Mouse (Mus musculus): ENCODE results near the gene Myzap.

Gene Myzap

DNA sequence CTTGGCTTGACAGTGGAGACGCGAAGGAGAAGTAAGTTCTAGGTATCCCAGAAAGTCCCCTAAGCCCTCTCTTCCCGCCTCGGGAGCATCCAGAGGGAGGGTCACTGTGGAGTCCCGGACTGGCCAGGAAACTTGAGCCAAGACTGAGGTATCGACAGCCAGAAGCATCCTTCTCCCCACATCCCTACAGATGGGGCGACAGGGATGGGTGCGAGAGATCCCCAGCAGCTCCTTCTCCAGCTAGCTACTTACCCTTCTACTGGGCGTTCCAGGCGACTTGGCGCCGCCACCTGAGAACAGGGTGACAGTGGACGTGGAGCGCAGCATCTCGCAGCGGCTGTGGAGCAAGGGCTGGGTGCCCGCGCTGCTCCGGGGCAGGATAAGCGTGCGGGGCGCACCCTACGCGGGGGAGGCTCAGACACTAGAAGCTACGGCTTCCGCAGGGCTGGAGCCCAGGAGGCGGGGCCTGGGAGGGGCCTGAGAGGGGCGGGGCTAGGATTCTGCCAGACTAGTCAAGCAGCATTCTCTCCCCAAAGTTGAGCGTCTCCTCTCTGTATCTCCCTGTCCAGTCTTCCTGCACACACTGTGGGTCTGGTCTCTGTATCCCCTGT lies at the start of gene Myzap:
Gene Myzap (minus strand): TSS at position 423 of the 611 bp plus-strand sequence.
- in situ Hi-C loops (cut with MboI, MseI), result no loop called here

DNA sequence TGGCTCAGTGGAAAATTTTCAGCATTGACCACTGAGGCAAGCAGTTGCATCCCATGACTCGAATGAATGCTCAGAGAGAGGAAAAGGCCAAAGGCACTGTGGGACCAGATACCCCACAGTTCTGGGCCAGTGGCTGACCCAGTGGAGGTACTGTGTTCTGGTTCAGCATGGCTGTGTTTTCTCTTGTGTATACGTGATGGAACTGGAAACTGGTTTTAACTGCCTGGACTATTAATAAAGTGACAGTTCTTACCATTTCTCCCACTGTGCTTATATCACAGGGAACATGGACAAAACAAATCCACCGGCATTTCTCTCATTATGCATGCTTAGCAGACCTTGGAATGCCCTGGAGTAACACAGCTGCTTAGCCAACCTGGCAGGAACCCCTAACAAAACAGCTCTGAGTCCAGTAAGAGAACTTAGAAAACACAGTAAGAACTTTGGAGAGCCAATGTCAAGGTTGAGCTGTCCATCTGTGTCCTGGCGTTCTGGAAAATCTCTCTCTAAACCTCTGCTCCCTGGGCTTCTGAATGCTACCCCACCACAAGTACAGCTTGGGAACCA lies 48.3 kb upstream of the Myzap start:
- in situ Hi-C loops (cut with MboI, MseI), result loop anchor here (5.0 kb wide), 1 partner anchor 132 kb away; the partner anchor contains the start of gene Cgnl1

DNA sequence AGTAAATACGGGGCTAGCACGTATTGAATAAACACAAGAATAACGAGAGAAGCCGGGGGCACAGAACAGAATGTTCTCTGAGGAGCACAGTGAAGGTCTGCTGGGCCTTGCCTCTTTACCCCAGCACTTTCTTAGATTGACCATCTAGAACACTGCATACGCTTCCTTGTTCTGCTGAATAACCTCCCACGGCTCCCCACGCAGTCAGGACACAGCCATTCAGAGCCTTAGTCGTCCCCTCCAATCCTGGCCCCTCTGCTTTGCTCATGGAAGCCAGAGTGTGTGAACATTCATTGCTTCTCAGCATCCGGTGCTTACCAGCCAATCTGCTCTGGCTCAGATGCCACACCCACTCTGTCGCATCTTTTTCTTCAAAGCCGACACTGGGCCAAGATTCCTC lies 46.0 kb upstream of the Myzap start:
- in situ Hi-C loops (cut with MboI, MseI), result loop anchor here (10.0 kb wide), 1 partner anchor 777 kb away; no protein-coding TSS in a partner anchor

DNA sequence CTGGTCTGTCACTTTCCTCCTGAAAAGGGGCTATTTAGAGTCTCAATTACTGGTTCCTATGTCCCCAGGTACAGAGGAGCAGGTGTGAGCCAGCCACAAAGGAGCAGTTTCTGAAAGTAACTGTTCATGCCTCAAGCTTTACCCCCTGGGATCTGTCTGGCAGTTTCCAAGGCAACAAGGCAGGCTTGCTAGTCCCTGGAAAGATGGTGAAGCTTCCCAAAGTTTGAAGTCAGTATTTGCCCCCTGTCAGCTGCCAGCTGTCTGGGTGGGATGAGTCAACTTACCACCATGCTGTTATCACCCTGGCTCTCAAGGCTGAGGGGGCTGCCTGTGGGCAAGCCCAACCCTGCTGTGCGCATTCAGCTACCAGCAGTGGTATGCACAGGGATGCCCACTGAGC lies 44.7 kb upstream of the Myzap start:
- in situ Hi-C loops (cut with MboI, MseI), result loop anchor here (10.0 kb wide), 1 partner anchor 778 kb away; no protein-coding TSS in a partner anchor

DNA sequence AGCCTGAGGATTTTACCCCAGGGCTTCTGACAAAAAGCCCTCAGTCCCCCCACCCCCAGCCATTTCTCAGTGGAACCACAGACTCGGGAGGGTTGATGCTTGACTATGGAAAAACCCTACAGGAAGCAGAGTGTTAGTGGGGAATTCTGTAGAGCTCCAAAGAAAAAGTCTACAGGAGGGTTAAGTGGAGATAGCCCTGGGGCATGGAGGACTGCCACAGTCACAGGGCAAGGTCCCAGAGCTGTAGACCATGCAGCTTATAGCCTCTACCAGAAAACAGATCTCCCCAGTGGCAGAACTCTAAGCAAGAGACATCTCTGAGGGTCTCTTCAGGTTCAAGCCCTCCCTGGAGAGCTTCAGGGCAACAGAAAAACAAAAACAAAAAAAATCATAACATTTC lies 43.5 kb upstream of the Myzap start:
- in situ Hi-C loops (cut with MboI, MseI), result loop anchor here (10.0 kb wide), 1 partner anchor 779 kb away; no protein-coding TSS in a partner anchor

DNA sequence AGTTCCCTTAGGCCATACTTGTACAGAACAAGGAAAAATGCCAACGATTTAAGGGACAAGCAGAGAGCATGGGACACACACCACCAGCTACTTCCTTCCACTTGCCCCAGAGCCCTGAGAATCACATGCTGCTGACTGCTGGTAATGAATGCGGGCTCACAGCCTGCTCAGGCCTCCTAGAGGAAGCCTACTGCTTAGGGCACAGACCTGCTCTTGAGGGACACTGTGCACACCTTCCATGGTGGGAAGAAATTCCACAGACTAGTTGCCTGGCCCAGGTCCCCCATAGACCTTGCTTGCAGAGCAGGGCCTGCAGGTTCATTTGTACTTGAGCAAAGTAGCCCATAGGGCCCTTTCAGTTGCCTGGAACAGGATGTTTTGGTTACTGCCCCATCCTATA lies 42.8 kb upstream of the Myzap start:
- in situ Hi-C loops (cut with MboI, MseI), result loop anchor here (10.0 kb wide), 1 partner anchor 780 kb away; no protein-coding TSS in a partner anchor

DNA sequence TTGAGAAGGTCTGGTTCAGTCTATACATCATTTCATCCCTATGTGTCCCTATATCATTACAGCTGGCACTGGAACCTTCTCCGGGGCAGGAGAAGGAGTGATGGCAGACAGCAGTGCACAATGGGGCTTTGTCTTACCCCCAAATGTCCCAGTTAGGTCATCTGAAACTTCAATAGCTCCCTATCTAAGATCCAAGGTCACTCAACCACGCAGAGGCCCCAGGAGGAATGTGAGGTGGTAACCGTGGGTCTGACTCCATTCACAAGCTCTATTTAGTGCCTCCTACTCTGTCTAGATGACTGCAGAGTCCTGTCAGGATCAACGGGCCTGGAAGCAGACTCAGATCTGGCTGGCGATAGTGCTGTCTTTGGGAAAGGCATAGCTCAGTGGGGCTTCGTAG lies 36.8 kb upstream of the Myzap start:
- in situ Hi-C loops (cut with MboI, MseI), result no loop called here

DNA sequence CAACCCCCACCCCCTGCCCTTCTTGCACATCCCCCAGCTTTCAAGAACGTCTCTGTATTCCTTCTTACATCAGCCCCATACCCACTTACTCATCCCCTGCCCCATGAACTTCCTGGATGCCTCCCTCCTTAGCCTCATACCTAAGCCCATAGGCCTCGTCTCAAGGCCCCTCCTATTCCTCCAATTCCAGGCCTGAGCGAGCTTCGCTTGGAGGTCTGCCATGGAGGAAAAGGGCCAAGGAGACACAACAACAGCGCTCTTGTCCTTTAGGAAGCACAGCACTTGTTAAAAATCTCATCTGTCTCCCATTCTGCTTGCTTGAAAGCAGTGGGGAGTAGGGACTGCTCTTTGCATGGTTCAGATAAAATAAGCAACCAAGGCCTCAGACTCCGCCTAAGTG lies 36.1 kb upstream of the Myzap start:
- in situ Hi-C loops (cut with MboI, MseI), result no loop called here

DNA sequence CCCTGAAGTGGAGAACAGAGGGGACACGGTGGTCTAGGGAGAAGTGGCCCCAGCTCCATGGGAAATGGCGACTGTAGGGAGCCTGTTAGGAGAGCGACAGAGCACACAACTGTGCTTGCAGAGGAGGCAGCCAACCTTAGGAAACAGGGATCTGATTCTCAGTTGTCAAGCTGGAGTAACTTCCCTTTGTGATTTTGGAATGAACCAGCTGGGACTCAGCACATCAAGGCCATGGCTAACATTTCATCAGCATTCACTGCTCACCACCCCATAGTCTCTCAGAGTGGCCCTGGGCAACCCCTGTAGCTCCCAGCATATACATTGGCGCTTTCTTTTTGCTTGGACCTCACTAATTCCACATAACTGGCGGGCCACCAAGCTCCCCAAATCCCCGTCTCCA lies 33.8 kb upstream of the Myzap start:
- in situ Hi-C loops (cut with MboI, MseI), result no loop called here

DNA sequence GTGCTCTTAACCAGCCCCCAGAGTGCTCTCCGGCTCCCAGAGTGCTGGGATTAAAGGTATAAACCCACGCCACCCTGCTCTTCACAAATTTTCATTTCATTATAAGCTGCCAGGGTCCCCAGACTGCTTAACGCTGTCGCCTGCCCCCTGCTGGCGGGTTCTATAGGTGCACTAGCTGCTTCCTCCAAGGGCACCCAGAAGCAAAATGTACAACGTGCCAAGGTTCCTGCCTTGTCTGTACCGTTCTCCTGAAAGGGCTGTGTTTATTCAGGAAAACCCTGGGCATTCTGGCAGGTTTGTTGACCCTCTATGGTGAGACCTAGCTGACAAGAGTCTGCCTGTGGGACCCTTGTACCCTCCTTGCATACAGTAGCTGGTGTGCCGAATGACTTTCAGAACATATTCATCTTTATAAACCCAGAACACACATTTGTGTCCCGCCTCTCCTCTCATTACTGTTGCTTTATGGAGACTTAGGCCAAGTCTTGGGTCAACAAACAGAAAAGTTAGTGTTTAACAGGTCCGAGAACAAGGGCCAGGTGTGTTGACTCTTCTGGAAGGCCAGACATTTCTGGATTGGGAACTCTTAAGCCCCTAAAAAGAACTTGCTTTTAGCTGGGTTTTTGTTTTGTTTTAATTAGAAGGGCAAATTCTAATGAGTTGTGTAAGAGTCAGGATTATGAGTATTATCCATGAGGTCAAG lies 32.8 kb upstream of the Myzap start:
- in situ Hi-C loops (cut with MboI, MseI), result loop anchor here (5.0 kb wide), 1 partner anchor 88 kb away; no protein-coding TSS in a partner anchor

DNA sequence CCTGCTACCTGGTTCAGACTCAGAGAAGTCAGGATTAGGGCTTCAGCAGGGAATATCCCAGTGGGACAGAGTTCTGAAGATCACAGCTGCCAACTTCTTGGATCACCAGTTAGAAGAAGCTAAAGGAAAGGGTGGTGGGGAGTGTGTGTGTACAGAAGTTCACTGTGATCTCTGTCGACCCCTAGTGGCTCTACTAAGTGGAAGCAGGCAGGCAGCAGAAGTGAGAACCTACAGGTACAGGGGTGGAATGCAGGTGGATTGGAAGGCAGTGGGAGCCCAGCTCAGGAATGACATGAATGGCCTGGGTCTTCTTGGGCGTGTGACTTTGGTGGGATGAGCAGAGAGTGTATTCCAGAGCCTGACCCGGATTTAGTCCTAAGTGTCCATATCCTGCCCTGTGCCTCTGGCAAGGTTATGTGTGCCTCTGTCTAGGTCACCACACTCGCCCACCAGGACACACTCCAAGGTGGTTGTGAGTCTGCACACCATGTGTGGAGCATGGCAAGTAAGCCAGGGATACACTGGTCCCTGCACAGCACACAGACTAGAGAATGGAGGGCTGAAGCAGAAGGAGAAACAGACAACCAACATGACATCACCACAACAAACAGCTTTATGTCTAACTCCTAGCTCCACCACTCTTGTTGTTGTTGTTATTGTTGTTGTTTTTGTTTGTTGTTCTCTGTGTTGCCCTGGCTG lies 31.9 kb upstream of the Myzap start:
- in situ Hi-C loops (cut with MboI, MseI), result loop anchor here (5.0 kb wide), 1 partner anchor 87 kb away; no protein-coding TSS in a partner anchor

DNA sequence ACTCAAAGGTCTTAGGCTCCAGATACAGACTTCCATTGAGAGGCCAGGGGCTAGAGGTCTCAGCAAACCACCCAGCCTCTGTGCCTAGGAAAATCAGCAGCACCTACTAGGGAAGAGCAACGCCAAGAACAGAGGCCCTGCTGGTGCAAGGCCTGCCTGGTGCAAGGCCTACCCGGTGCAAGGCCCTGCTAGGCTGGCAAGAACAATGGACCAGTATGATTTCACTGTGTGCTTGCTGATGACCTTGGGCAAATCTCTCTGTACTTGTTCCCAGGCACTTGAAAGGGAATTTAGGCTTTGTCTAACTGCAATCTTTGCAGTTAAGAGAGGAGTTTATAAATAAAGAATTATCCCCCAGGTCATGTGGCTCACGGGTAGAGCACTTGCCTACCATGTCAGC lies 30.4 kb upstream of the Myzap start:
- in situ Hi-C loops (cut with MboI, MseI), result loop anchor here (5.0 kb wide), 1 partner anchor 85 kb away; no protein-coding TSS in a partner anchor

DNA sequence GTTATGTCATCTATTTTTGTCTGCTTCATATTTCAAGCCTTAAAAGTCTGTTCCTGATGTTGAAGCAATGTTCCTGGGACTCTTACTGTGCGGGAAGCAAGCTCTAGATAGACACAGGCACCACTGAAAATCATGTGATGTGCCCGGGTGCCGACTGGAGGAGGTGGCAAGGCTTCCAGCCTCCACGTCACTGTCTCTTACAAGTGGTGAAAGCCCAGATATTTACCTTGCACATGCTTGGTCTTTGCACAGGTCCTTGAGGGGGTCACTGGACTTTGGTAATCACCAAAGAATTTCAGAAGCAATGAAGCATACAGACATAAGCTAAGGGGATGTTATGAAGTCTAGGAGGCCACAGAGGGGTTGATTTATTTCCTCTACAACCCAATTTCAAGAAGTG lies 29.8 kb upstream of the Myzap start:
- in situ Hi-C loops (cut with MboI, MseI), result loop anchor here (5.0 kb wide), 1 partner anchor 85 kb away; no protein-coding TSS in a partner anchor

DNA sequence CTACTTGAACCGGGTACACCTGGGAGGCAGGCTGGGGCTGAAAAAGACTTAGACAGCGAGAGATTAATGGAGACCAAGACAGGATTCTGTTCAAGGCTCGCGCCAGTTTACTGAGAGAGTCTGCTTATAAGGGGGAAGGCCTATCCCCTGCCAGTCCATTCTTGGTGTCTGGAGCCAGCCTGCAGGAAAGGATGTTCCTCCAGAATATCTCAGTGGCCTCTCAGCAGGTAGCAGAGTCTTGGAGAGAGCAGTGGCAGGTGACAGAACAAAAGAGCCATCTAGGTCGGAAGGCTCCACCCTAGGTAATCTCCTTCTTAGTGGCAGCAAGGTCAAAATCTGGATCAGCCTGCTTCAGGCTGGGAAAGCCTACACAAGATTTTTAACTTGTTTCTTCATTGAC lies 28.0 kb upstream of the Myzap start:
- in situ Hi-C loops (cut with MboI, MseI), result loop anchor here (5.0 kb wide), 1 partner anchor 83 kb away; no protein-coding TSS in a partner anchor

DNA sequence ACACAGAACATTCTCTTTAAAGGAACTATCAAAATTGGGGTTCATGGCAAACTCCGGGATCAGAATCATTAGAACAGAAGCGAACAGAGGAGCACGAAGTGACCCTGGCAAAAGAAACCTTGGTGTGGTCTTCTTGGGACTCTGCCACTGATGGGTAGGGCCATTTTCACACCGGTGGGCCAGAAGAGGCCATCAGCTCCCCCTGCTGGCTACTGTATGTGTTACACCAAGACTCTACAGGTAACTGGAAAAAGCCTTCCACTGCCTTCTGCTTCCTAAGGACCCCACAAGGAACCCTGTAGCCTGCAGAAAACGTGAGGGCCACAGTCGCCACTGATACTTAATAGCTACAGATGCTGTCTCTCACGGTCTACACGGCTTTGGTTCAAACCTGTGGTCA lies 25.2 kb upstream of the Myzap start:
- in situ Hi-C loops (cut with MboI, MseI), result no loop called here

DNA sequence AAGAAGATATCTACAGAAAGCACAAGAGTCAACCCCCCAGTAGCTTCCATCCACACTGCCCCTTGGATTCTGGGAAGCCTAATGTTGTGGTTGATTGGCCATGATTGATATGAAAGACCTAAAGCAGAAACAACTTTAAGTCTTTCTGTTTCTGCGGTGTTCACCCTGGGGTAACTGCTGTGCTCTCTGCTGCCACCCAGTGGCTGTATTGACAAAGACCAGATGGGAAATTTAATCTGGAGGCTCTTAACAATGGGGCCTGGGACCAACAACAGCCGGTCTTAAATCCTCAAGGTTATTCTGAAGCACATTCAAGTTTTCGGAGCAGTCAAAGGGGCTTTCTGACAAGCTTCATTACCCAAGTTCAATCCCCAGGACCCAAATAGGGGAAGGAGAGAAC lies 24.0 kb upstream of the Myzap start:
- in situ Hi-C loops (cut with MboI, MseI), result no loop called here

DNA sequence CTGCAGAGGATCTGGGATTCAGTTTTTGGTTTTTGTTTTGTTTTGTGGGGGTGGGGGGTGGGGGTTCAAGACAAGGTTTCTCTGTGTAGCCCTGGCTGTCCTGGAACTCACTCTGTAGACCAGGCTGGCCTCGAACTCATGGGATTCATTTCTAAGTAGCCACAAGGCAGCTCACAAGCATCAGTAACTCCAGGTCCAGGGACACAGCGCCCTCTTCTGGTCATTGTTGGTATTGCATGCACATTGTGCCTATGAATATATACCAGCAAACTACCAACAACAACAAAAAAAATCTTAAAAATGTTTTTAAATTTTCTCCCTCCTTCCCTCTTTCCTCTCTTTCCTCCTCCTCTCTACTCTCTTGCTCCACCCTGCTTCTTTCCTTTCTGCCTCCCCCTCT lies 22.5 kb upstream of the Myzap start:
- in situ Hi-C loops (cut with MboI, MseI), result loop anchor here (5.0 kb wide), 1 partner anchor 172 kb away; no protein-coding TSS in a partner anchor

DNA sequence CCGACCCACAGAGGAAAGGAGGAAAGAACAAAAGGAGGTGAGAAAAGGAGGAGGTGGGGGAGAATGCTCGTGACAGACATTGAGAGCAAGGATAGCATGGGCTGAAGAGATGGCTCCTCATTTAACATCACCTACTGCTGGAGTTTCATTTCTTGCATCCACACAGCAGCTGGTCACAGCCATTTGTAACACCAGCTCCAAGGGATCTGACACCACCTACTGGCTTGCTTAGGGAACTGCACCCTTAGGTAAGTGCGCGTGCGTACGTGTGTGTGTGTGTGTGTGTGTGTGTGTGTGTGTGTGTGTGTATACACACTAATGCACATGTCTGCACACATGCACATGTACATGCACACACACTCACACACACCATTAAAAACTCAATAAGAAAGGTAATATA lies 20.8 kb upstream of the Myzap start:
- in situ Hi-C loops (cut with MboI, MseI), result loop anchor here (5.0 kb wide), 1 partner anchor 171 kb away; no protein-coding TSS in a partner anchor

DNA sequence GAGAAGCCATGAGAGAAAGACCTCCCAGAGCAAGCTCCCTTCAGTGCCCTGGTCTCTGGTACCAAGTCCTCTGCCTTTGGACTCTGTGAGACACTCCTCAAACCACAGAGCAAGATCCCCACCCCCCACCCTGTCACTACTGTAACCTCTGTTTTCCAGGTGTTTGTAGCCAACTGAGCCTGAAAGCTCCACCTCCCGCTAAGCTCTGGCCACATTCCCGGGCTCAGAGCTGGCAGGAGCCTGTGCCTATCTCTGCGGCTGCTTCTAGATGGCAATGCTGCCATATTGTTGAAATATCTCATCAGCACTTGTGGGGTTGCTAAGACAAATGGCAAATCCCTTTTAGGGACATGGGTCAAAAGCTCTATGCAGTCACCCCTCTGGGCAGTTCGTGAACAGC lies 19.7 kb upstream of the Myzap start:
- in situ Hi-C loops (cut with MboI, MseI), result loop anchor here (5.0 kb wide), 1 partner anchor 170 kb away; no protein-coding TSS in a partner anchor

DNA sequence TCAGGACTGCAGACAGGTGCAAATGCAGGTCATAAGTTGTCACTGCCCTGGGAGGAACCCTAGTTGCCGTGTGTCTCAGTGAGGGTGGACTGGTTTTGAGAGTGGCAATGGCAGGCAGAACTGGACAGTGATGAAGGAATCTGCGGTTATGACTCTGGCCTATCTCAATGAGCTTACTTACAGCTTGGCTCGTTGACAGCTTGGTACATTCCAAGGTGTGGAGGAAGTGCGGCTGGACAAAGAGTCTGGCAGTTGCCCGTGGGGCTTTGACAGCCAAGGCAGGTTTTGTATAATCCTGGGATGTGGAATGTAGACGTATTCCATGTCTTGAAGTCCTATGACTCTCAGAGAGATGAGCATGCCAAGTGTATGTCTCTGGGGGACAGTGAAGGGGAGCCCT lies 16.9 kb upstream of the Myzap start:
- in situ Hi-C loops (cut with MboI, MseI), result no loop called here

DNA sequence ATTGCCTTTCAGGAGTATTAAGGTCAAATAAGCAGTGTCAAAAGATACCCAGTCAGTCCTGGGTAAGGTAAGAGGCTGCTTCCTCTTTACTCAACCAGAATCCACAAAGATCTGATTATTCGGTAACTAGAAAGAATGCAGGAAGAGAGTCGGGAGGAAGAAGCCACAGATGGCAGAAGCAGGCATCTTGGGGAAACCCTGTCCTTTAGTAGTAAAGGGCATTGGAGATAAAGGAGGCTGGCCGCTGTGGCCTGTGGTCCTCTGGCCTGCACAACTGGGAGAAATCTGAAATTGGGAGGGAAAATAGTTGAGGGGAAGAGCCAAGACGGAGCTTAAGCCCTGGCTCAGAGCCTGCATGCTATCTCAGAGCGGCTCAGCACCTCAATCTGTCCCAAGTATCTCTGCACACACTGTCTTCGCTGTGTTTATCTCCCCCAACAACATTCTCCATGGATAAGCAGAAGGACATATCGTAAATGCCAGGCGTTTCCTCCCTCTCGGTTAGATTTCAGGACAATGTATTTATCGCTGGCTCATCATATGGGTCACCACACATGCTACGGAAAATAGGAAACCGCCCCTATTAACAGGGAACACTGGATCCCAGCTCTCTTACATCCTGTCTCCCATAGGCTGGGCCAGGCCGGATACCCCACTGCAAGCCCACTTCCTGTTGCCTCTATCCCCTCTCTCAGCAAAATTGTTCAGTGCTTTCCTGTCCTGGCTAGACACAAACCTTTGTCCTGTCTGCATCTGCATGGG lies 14.3 kb upstream of the Myzap start:
- in situ Hi-C loops (cut with MboI, MseI), result no loop called here
